Mouse (Mus musculus) right cerebral cortex, postnatal 36 days (tissue): Measurements from ENCODE around the gene Psme1.
A peak's percentile ranks its signal among the peaks of the same experiment; 100 is the strongest.

Experiments
- DNase-seq, 2 experiments: peaks; one replicate each; pipeline ENCODE4 v3.0.0; 2022; ENCODE audit warnings: low spot score in 2 of 2, mixed read lengths in 1 of 2

The Psme1 gene

GRCm38 (mm10) chr14:55577871-55578667, at the start of gene Psme1:
Gene Psme1, plus strand, starts transcription at chr14:55578123.
- DNase-seq = peak; percentile 51 to 53

- DNase-seq = no peak
Measured at GRCm38 (mm10) chr14:55536116-55536745, 41.7 kb upstream of the Psme1 start.

GRCm38 (mm10) chr14:55540067-55540786, 37.7 kb upstream of the Psme1 start, which contains the start of gene Pck2:
Gene Pck2, plus strand, starts transcription at chr14:55540266.
- DNase-seq = peak; percentile 69 to 76

- peak; percentile 53 to 70 for DNase-seq
Measured at GRCm38 (mm10) chr14:55540787-55541321, 37.1 kb upstream of the Psme1 start.

- no peak for DNase-seq
Measured at GRCm38 (mm10) chr14:55542268-55542667, 35.7 kb upstream of the Psme1 start.

GRCm38 (mm10) chr14:55544334-55544733, 33.6 kb upstream of the Psme1 start:
- DNase-seq = no peak

- DNase-seq = no peak
Measured at GRCm38 (mm10) chr14:55550191-55550590, 27.7 kb upstream of the Psme1 start.

- DNase-seq = no peak
Measured at GRCm38 (mm10) chr14:55551347-55551746, 26.6 kb upstream of the Psme1 start.

- no peak for DNase-seq
Measured at GRCm38 (mm10) chr14:55551794-55552193, 26.1 kb upstream of the Psme1 start.

GRCm38 (mm10) chr14:55554635-55555034, 23.3 kb upstream of the Psme1 start:
- no peak for DNase-seq

GRCm38 (mm10) chr14:55555788-55556187, 22.1 kb upstream of the Psme1 start:
- no peak for DNase-seq

GRCm38 (mm10) chr14:55557003-55557402, 20.9 kb upstream of the Psme1 start:
- peak in 1 of 2 experiments; percentile 51 for DNase-seq

- no peak for DNase-seq
Measured at GRCm38 (mm10) chr14:55557587-55557986, 20.3 kb upstream of the Psme1 start.

GRCm38 (mm10) chr14:55558740-55559448, 19.0 kb upstream of the Psme1 start:
- DNase-seq = no peak

GRCm38 (mm10) chr14:55559799-55560201, 18.1 kb upstream of the Psme1 start, which contains the start of gene Dcaf11:
Gene Dcaf11, plus strand, starts transcription at chr14:55560006.
- DNase-seq = peak; percentile 83 to 84

- peak; percentile 98 to 99 for DNase-seq
Measured at GRCm38 (mm10) chr14:55560202-55561073, 17.5 kb upstream of the Psme1 start, which contains the start of gene A730061H03Rik. Gene A730061H03Rik, minus strand, starts transcription at chr14:55560406.

GRCm38 (mm10) chr14:55561860-55562259, 16.1 kb upstream of the Psme1 start:
- no peak for DNase-seq

- no peak for DNase-seq
Measured at GRCm38 (mm10) chr14:55563249-55563648, 14.7 kb upstream of the Psme1 start.

GRCm38 (mm10) chr14:55565748-55566147, 12.2 kb upstream of the Psme1 start:
- no peak for DNase-seq

GRCm38 (mm10) chr14:55567496-55567895, 10.4 kb upstream of the Psme1 start:
- no peak for DNase-seq
